Mouse (Mus musculus) bone marrow, adult 2 months (tissue): ENCODE data around the gene Blmh. TPM values are rescaled to one million over a fixed set of nuclear protein-coding genes. Genes with fewer than 3 reads are reported as not detected.

Experiments used
- H3K27ac ChIP-seq: fragments of 200-500 bp; 2 replicates; pipeline ENCODE4 v1.5.1; 2012; ENCODE audit warnings: low read depth, mild to moderate bottlenecking, control low read depth, inconsistent platforms, low read length; ENCODE audit not compliant: control insufficient read depth, poor library complexity, insufficient read depth
- H3K4me1 ChIP-seq: fragments of 200-500 bp; 2 replicates; pipeline ENCODE4 v1.6.1; 2011; ENCODE audit warnings: low read length; ENCODE audit not compliant: control insufficient read depth, insufficient read depth
- H3K4me3 ChIP-seq: fragments of 200-500 bp; replicated peaks from 2 replicates; pipeline ENCODE3; 2011; ENCODE audit warnings: mild to moderate bottlenecking, low read depth, low read length, control low read depth; ENCODE audit not compliant: control insufficient read depth
- CTCF ChIP-seq: fragments of 200-500 bp; IDR thresholded peaks from 2 replicates; pipeline ENCODE4 v1.5.1; 2011; ENCODE audit warnings: low read length, control low read depth; ENCODE audit not compliant: control insufficient read depth, insufficient read depth
- POLR2A ChIP-seq: fragments of 200-500 bp; IDR thresholded peaks from 2 replicates; pipeline ENCODE4 v1.6.1; 2011; ENCODE audit warnings: low read depth, mild to moderate bottlenecking, control low read depth, low read length, borderline replicate concordance; ENCODE audit not compliant: control insufficient read depth
- WGBS: fragments of 180-500 bp; shearing (Covaris S2); methylation state at CpG from one replicate; pipeline ENCODE4 v1.1.7; 2018; 5-methylcytosine and 5-hydroxymethylcytosine counted together
- polyA plus RNA-seq: library from polyadenylated mRNA; stranded (reverse); fragments of >200 nt; gene quantifications from 2 replicates; pipeline ENCODE4 v1.2.4, GENCODE M21; 2011; ENCODE audit warnings: low replicate concordance; ENCODE audit not compliant: missing spikeins, insufficient read depth, insufficient read length

Blmh gene
- polyA plus RNA-seq, 1 experiment, result 38.4 TPM

GRCm38 (mm10) chr11:77010762-77011475, 86.3 kb downstream of the Blmh start:
- 70% methylated on average over 10 of the region's 10 CpGs for WGBS
- no peaks in the 10 kb centered on the region for H3K4me1 ChIP-seq
- no peak overlapping the region for H3K27ac ChIP-seq
- no peak overlapping the region for H3K4me3 ChIP-seq
- TF ChIP-seq POLR2A, result no peak
- no peak for TF ChIP-seq CTCF

GRCm38 (mm10) chr11:77018046-77018445, 93.4 kb downstream of the Blmh start:
- no peak overlapping the region for H3K27ac ChIP-seq
- WGBS, result 66% methylated on average over 11 of the region's 11 CpGs
- no peaks in the 10 kb centered on the region for H3K4me1 ChIP-seq
- H3K4me3 ChIP-seq, result no peak overlapping the region
- TF ChIP-seq POLR2A (no peak), CTCF (no peak)

GRCm38 (mm10) chr11:77019539-77019938, 94.9 kb downstream of the Blmh start:
- TF ChIP-seq POLR2A, result no peak
- TF ChIP-seq CTCF, result no peak
- H3K4me1 ChIP-seq, result no peaks in the 10 kb centered on the region
- no peak overlapping the region for H3K27ac ChIP-seq
- no peak overlapping the region for H3K4me3 ChIP-seq
- WGBS, result 43% methylated on average over 8 of the region's 8 CpGs

GRCm38 (mm10) chr11:77021749-77022396, 97.3 kb downstream of the Blmh start:
- no peak for TF ChIP-seq CTCF
- no peak for TF ChIP-seq POLR2A
- Histone ChIP-seq H3K4me1 (no peaks in the 10 kb centered on the region), H3K4me3 (no peak overlapping the region), H3K27ac (no peak overlapping the region)
- WGBS, result 84% methylated on average over 9 of the region's 9 CpGs

- no peak overlapping the region for H3K4me3 ChIP-seq
- WGBS, result 72% methylated on average over 3 of the region's 3 CpGs
Measured at GRCm38 (mm10) chr11:77026559-77026958, 102.0 kb downstream of the Blmh start.

GRCm38 (mm10) chr11:77028157-77028556, 103.5 kb downstream of the Blmh start:
- 83% methylated on average over 3 of the region's 3 CpGs for WGBS
- H3K4me1 ChIP-seq, result no peaks in the 10 kb centered on the region
- H3K27ac ChIP-seq, result no peak overlapping the region
- H3K4me3 ChIP-seq, result no peak overlapping the region
- TF ChIP-seq CTCF (no peak), POLR2A (no peak)

More at GRCm38 (mm10) chr11:77026559-77026958, 102.0 kb downstream of the Blmh start:
- no peaks in the 10 kb centered on the region for H3K4me1 ChIP-seq
- TF ChIP-seq CTCF, result no peak
- TF ChIP-seq POLR2A, result no peak
- H3K27ac ChIP-seq, result no peak overlapping the region

- no peaks in the 10 kb centered on the region for H3K4me1 ChIP-seq
- WGBS, result 26% methylated on average over 14 of the region's 14 CpGs
- no peak overlapping the region for H3K4me3 ChIP-seq
- no peak for TF ChIP-seq CTCF
- no peak for TF ChIP-seq POLR2A
- H3K27ac ChIP-seq, result no peak overlapping the region
Measured at GRCm38 (mm10) chr11:77031151-77031934, 106.7 kb downstream of the Blmh start.

Other genes starting within 250 kb of the Blmh start
- 0.68 and 3.6 TPM in 2 replicates for gene Trarg1, start 245.0 kb upstream of the Blmh start, polyA plus RNA-seq
- gene Gosr1, start 161.2 kb upstream of the Blmh start, polyA plus RNA-seq, result 6.0 and 12.6 TPM in 2 replicates
- gene Cpd, start 77.8 kb upstream of the Blmh start, polyA plus RNA-seq, result 3.1 and 5.3 TPM in 2 replicates
- gene Tmigd1, start 22.6 kb upstream of the Blmh start, polyA plus RNA-seq, result 1.8 TPM in 1 of 2 replicates, not detected in the other
- gene Slc6a4, start 73.8 kb downstream of the Blmh start, polyA plus RNA-seq, result 15.6 and 37.7 TPM in 2 replicates
- gene Nsrp1, start 153.6 kb downstream of the Blmh start, polyA plus RNA-seq, result 14.9 and 20.5 TPM in 2 replicates